Mouse (Mus musculus) mouse embryonic stem cell (cell line): ENCODE measurements around the gene Hoxc5.

ENCODE experiments used
- in situ Hi-C, 2 experiments: fragments of 300-500 bp; cut with MboI; formaldehyde crosslinking; loops; 1 replicate in 1 of 2; 3 replicates in 1 of 2; pipeline ENCODE4 v1.14.3; 2019 to 2020; ENCODE audit warnings: low sequenced_read_pairs in 2 of 2, low pct_unique_long_range_greater_than_20kb in 1 of 2, mixed read lengths in 1 of 2; ENCODE audit not compliant: unreplicated experiment in 1 of 2

Gene Hoxc5

DNA sequence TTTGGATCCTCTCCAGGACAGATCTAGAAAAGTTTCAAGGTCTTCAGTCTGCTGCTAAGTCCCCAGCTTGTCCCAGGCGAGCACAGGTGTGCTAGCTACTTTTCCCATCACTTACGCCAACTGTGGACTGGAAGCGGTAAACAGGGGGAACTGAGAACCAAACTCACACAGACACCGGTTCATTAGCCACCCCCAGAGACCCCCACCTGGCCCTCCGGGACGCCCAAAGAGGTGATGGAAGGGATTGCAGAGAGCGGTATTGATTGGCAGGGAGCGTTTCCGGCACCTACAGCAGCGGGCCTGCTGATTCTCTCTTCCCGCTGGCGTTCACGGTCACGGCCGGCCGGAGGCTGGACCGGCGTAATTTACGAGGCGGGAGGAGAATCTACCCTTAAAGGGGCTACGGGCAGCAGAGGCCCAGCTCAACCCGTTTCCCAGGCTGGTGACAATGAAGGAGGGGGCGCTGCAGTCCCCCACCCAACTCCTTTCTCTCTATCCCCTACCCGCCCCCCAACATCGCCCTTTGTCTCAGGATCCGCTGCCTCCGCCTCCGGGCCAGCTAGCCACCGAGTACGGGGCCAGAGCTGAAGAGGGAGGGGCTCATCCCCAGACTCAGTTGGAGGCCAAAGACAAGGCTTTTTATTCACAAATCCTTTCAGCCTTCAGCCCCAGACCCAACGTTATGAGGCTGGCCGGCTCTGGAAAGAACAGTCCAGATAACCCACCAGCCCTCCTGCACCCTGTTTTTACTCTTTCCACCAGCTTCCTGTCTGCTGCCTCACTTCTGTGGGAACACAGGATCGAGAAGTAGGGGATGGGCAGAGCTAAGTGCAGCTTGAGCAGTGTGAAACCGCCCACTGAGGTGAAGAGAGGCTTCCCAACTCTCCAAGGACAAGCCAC, 27.7 kb upstream of the Hoxc5 start:
- in situ Hi-C loops = loop anchor here in 1 of 2 experiments (25.0 kb wide), 1 partner anchor 177 kb away; no protein-coding TSS in a partner anchor

DNA sequence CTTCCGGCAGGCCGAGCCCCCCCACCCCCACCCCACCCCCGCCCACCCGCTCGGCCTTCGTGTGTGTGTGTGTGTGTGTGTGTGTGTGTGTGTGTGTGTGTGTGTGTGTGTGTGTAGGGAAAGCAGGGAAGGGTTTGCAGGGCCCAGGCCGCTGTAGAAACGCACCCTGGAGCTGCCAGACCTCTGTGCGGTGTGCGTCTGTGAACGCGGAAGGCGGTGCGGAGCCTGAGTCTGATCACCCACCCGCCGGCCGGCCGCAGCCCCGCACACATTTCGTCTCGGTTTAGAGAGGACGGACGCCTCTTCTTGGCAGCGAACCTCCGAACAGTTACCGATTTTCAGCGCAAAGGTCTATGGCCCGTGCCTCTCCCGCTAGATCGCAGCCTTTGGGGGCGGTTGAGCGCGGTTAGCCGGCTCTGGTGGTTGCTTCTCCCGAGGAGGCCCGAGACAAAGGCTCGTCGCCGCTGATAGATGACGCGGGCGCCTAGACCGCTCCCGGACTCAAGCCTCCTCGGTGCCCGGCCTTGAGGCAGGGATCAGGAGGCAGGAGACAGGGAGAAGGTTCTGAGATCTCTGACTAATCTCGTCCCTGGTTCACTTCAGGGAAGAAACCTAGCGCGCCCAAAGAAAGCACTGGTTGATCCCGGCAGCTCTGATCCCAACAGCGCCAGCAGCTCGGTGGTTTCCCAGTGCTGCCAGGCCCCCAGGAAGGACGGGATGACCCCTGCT, 24.3 kb upstream of the Hoxc5 start:
- in situ Hi-C loops = loop anchor here in 1 of 2 experiments (25.0 kb wide), 1 partner anchor 181 kb away; no protein-coding TSS in a partner anchor

DNA sequence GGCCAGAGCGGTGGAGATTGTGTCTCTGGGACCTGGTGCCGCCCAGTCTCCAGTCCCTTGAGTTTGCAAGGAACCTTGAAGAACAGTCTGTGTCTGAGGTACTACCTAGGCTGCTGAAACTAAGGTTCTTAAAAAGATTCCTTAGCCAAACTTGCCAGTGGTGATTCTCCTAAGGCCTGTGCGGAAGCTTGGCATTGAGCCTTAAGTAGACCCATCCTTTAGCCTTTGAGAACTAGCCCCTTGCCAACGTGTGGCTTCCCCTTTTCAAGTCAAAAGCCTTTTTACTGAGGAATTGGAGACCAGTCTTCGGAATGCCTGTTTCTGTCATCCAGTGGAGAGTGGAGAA, 23.8 kb upstream of the Hoxc5 start:
- in situ Hi-C loops = loop anchor here in 1 of 2 experiments (25.0 kb wide), 1 partner anchor 181 kb away; no protein-coding TSS in a partner anchor

- in situ Hi-C loops = loop anchor here in 1 of 2 experiments (5.0 to 25.0 kb wide), 2 partner anchors 33 to 183 kb away; no protein-coding TSS in a partner anchor
These were observed 21.8 kb upstream of the Hoxc5 start for GRCm38 (mm10) chr15:102945185-102946077.

- in situ Hi-C loops = loop anchor here in 1 of 2 experiments (5.0 to 25.0 kb wide), 2 partner anchors 35 to 185 kb away; no protein-coding TSS in a partner anchor
These were observed 20.0 kb upstream of the Hoxc5 start for GRCm38 (mm10) chr15:102947276-102947675.

- in situ Hi-C loops = loop anchor here in 1 of 2 experiments (5.0 to 25.0 kb wide), 2 partner anchors 37 to 187 kb away; no protein-coding TSS in a partner anchor
These were observed 18.4 kb upstream of the Hoxc5 start for GRCm38 (mm10) chr15:102948842-102949241.

- in situ Hi-C loops = loop anchor here in 1 of 2 experiments (5.0 to 25.0 kb wide), 3 partner anchors 37 to 187 kb away; partner anchors contain the start of gene Hoxc4
These were observed 17.5 kb upstream of the Hoxc5 start for GRCm38 (mm10) chr15:102949696-102950095.

GRCm38 (mm10) chr15:102950877-102951276, 16.4 kb upstream of the Hoxc5 start:
- in situ Hi-C loops = loop anchor here in 1 of 2 experiments (10.0 kb wide), 1 partner anchor 64 kb away; the partner anchor contains the start of gene Hoxc4

- in situ Hi-C loops = loop anchor here in 1 of 2 experiments (10.0 kb wide), 1 partner anchor 61 kb away; the partner anchor contains the start of gene Hoxc4
These were observed 13.7 kb upstream of the Hoxc5 start for GRCm38 (mm10) chr15:102953561-102953960.

- in situ Hi-C loops = loop anchor here in 1 of 2 experiments (10.0 kb wide), 1 partner anchor 60 kb away; the partner anchor contains the start of gene Hoxc4
These were observed 12.8 kb upstream of the Hoxc5 start, which contains the start of gene Hoxc11 for GRCm38 (mm10) chr15:102954192-102955006. TSS of gene Hoxc11 (plus strand) at chr15:102954427.

DNA sequence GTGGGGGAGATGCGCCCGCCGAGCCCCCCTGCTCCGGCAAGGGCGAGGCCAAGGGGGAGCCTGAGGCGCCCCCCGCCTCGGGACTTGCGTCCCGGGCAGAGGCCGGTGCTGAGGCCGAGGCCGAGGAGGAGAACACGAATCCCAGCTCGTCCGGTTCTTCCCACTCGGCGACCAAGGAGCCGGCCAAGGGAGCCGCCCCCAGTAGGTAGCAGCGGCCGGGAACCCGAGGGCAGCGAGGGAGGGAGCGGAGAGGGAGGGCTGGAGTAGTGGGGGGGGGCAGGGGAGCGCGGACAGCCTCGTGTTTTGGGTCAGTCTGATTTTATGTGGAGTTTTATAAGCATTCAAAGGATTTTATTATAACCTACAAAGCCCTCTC, 12.2 kb upstream of the Hoxc5 start:
- in situ Hi-C loops = loop anchor here in 1 of 2 experiments (10.0 kb wide), 1 partner anchor 60 kb away; the partner anchor contains the start of gene Hoxc4

DNA sequence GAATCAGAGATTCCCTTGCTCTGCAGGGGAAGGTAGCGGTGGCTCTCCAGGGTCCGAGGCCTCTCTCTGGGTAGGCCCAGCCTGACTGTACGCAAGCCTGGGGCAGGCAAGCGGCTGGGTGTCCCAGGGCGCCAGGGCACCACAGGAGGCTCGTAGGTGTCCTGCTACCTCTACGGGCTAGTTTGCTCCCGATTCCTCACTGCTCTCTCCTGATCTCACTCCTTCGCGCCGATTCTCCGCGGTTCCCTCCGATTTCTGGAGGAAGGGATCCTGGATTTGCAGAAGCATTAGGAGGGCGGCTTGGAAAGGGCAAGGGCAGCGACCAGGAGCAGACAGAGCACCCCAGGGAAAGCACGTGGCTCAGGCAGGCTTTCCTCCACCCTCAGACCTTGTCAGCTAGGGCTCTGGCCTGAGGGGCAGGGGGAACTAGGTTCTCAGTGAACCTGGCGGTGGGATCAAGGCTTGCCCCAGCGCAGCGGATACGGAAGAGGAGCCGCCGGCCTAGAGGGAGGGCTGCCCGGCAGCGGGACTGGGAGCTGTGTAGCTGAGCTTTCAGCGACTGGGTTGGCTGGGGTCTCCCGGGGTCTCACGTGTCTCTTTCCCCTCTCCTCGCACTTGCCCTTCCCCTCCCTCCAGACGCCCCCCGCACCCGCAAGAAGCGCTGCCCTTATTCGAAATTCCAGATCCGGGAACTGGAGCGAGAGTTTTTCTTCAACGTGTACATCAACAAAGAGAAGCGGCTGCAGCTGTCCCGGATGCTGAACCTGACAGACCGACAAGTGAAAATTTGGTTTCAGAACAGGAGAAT, 11.2 kb upstream of the Hoxc5 start:
- in situ Hi-C loops = loop anchor here in 1 of 2 experiments (10.0 kb wide), 1 partner anchor 59 kb away; the partner anchor contains the start of gene Hoxc4

DNA sequence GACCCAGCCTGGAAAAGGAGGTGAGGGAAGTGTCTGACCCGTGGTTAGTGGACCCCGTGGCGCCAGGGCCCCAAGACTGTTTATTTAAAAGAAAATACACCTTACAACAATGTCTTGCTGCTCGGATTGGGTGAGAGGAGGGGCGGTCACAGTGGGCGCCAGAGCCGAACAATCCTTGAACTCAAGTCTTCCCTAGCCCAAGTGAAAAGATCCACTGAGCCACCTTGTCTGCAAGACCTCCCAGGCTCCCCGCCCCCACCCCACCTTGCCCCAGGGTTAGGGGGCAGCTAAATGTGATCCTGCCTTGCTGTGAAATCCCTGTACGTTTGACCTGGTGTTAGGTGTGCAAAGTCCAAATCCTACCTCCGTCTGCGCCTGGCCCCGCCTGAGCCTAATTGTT, 10.3 kb upstream of the Hoxc5 start:
- in situ Hi-C loops = loop anchor here in 1 of 2 experiments (10.0 kb wide), 1 partner anchor 58 kb away; the partner anchor contains the start of gene Hoxc4

DNA sequence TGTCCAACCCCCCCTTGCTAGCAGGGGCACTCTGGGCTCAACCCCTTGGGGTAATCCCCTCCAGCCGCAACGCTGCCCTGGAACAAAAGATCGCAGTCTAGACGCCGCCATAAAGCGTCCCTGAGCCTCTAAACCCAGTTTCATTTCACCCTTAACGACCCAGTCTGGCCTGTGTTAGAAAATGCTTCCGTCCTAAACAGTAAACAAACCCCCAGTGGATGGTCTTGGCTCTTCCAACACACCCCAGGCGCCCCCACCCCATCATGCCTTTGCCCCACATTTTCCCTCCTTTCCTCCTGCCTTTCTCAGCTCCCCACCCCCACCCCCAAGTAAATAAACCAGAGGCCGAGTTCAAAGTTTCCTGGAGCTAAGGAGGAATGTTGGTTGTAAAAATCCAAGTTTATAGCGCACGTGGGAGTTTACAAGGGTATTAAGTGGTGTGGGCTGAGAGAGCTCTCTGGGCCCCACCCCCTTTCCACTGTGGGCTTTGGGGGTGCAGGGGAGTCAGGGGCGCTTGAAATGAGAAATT, 7.5 kb upstream of the Hoxc5 start:
- in situ Hi-C loops = loop anchor here (10.0 kb wide), 2 partner anchors 55 to 205 kb away; partner anchors contain the start of gene Hoxc4 (in 1 of the 2)

DNA sequence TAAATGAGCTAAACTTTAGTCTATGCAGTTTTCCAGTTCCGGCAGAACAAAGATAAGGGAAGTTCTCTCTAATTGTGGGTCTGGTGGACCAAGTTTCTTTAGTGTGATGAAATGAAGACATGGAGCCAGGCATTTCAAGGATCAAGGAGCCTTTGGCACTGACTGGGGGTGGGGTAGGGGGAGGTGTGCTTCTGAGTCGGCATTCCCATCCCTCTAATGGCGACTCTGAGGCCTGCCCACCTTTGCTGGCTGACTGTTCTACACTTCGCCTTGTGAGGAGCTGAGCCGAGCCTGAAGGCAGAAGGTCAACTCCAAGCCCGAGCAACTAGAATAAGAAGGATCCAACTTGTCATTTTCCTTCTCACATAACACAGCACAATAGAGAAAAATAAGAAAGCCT, 5.5 kb upstream of the Hoxc5 start:
- in situ Hi-C loops = loop anchor here in 1 of 2 experiments (10.0 kb wide), 1 partner anchor 207 kb away; no protein-coding TSS in a partner anchor
